In the genomic region with DNA sequence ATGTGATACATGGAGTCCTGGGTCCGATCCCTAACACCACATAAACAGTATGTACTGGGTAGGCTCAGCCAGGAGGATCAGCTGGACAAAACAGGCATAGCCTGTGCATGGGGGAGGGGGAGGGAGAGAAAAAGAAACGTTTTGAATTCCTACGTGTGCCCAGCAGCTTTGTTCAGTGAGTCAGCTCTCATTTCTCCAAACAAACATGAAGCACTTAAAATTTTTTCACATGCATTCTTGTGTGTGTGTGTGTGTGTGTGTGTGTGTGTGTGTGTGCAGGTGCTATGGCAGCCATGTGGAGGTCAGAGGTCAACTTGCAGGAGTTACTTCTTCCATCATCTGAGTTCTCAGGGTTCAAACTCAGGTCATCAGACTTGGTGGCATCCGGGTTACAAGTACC, we compare ENCODE assay signal across 20 mouse cellular contexts. TPM values are rescaled to one million over a fixed set of nuclear protein-coding genes. Genes with fewer than 3 reads are reported as not detected.
DNase-seq lines count a peak whose midpoint lies in the region; ATAC-seq and TF ChIP-seq lines count a peak whose summit lies in the region.
"Had no signal": no experiment of that assay in that cellular context is flagged by ENCODE, and none has a peak within 500 bp of the region (broad histone marks: within the 10 kb centered on the region; RNA-seq: fewer than 3 reads in every experiment).

No protein-coding gene starts in this region.

- no peak for ATAC-seq in neural tube, embryonic 15.5 days (ENCODE audit: low FRiP score)
- no peak for ATAC-seq in intestine, embryonic 16.5 days
- ATAC-seq: hindbrain, embryonic 16.5 days had no signal

- TF ChIP-seq POLR2A in liver, adult 2 months (IDR thresholded peaks at IDR 0.05; ENCODE audit: extremely low read depth, insufficient read depth, low read length), result no peak

- H3K27me3 ChIP-seq in liver, adult 2 months (ENCODE audit: control insufficient read depth, insufficient read depth, low read length), result no peaks in the 10 kb centered on the region
- H3K27me3 ChIP-seq in neural tube, embryonic 15.5 days (replicated peaks), result no peaks in the 10 kb centered on the region
- no peaks in the 10 kb centered on the region for H3K27me3 ChIP-seq in intestine, embryonic 16.5 days (replicated peaks; ENCODE audit: control insufficient read depth, insufficient read depth, low read length)
- H3K27me3 ChIP-seq: embryonic facial prominence, embryonic 15.5 days; limb, embryonic 13.5 days had no signal

- H3K9me3 ChIP-seq in neural tube, embryonic 15.5 days (replicated peaks), result no peaks in the 10 kb centered on the region
- no peaks in the 10 kb centered on the region for H3K9me3 ChIP-seq in intestine, embryonic 16.5 days (ENCODE audit: control insufficient read depth, low read length)
- H3K9me3 ChIP-seq: embryonic facial prominence, embryonic 15.5 days; limb, embryonic 13.5 days had no signal

- WGBS in liver, adult 2 months, result 34% methylated on average over 4 of the region's 4 CpGs
- 63% methylated on average over 4 of the region's 4 CpGs for WGBS in neural tube, embryonic 15.5 days
- WGBS in intestine, embryonic 16.5 days, result 28% methylated on average over 4 of the region's 4 CpGs

- no peaks in the 10 kb centered on the region for H3K36me3 ChIP-seq in liver, adult 2 months (ENCODE audit: control insufficient read depth, insufficient read depth, low read length)
- no peaks in the 10 kb centered on the region for H3K36me3 ChIP-seq in neural tube, embryonic 15.5 days
- H3K36me3 ChIP-seq in intestine, embryonic 16.5 days (ENCODE audit: control insufficient read depth, insufficient read depth, low read length), result no peaks in the 10 kb centered on the region
- H3K36me3 ChIP-seq: embryonic facial prominence, embryonic 15.5 days had no signal

- no peak overlapping the region for H3K9ac ChIP-seq in liver, adult 2 months (ENCODE audit: low read depth, low read length)
- no peak overlapping the region for H3K9ac ChIP-seq in neural tube, embryonic 15.5 days (replicated peaks)
- no peak overlapping the region for H3K9ac ChIP-seq in intestine, embryonic 16.5 days (ENCODE audit: low read depth, low read length)
- H3K9ac ChIP-seq: embryonic facial prominence, embryonic 15.5 days; limb, embryonic 13.5 days had no signal

- H3K27ac ChIP-seq in liver, adult 2 months (replicated peaks; ENCODE audit: insufficient read depth, low read depth, low read length), result no peak overlapping the region
- no peak overlapping the region for H3K27ac ChIP-seq in neural tube, embryonic 15.5 days (replicated peaks)
- H3K27ac ChIP-seq in intestine, embryonic 16.5 days (ENCODE audit: low read length), result no peak overlapping the region
- H3K27ac ChIP-seq: embryonic facial prominence, embryonic 15.5 days; limb, embryonic 13.5 days had no signal

- H3K4me2 ChIP-seq in neural tube, embryonic 15.5 days, result no peak overlapping the region
- no peak overlapping the region for H3K4me2 ChIP-seq in intestine, embryonic 16.5 days (ENCODE audit: low read depth, low read length)
- H3K4me2 ChIP-seq: embryonic facial prominence, embryonic 15.5 days; heart, embryonic 11.5 days; limb, embryonic 13.5 days had no signal

- no peak for TF ChIP-seq CTCF in liver, adult 2 months (IDR thresholded peaks at IDR 0.05; ENCODE audit: low read depth, low read length)

- H3K79me2 ChIP-seq in liver, adult 2 months (ENCODE audit: control insufficient read depth, insufficient read depth, low read length), result no peaks in the 10 kb centered on the region

- no peak overlapping the region for H3K4me3 ChIP-seq in liver, adult 2 months (ENCODE audit: insufficient read depth, low read depth, low read length)
- no peak overlapping the region for H3K4me3 ChIP-seq in neural tube, embryonic 15.5 days (replicated peaks)
- H3K4me3 ChIP-seq in intestine, embryonic 16.5 days (ENCODE audit: low read length), result no peak overlapping the region
- H3K4me3 ChIP-seq: embryonic facial prominence, embryonic 15.5 days; limb, embryonic 13.5 days had no signal

- peak; percentile 83 for DNase-seq in liver, adult 2 months (ENCODE audit: extremely low read depth, low read depth, low spot score)
- no peak for DNase-seq in liver
- peak; percentile 30 for DNase-seq in forelimb bud, embryonic 11.5 days (ENCODE audit: low read depth, low spot score)
- DNase-seq in lung, postnatal 25 days (ENCODE audit: low spot score), result peak; percentile 63
- DNase-seq in layer of hippocampus, postnatal 25 days (ENCODE audit: extremely low spot score in 1 of 2, low spot score in 1 of 2), result no peak
- DNase-seq: adrenal gland, adult 2 months; cerebellum, adult 11 months; cerebellum, postnatal 25 days; gastrocnemius, postnatal 36 days; heart, postnatal 36 days; kidney, adult 18-20 months; kidney, postnatal 36 days; layer of hippocampus, adult 9-11 months; thymus, postnatal 25 days had no signal

- H3K4me1 ChIP-seq in liver, adult 2 months (ENCODE audit: control insufficient read depth, insufficient read depth, low read length), result peaks cover 6% of the 10 kb centered on the region
- 0 out of 2 replicates have a peak, but pooled peaks cover 4% of the 10 kb centered on the region for H3K4me1 ChIP-seq in neural tube, embryonic 15.5 days
- 0 out of 2 replicates have a peak, but pooled peaks cover 3% of the 10 kb centered on the region for H3K4me1 ChIP-seq in intestine, embryonic 16.5 days (ENCODE audit: control insufficient read depth, insufficient read depth, low read length)

RNA-seq across cellular contexts. Expression of a gene that starts 36.3 kb away (rescaled TPM):
- total RNA-seq in liver, adult 2 months (2014; rRNA removed), result 12.4 and 12.7 TPM in 2 replicates
- polyA plus RNA-seq in liver, adult 2 months (2012; rRNA removed), result 3.2 and 3.3 TPM in 2 replicates
- 100 to 1,000 TPM in 1 of 2 experiments, 10 to 100 TPM in 1; 97.6 to 105 TPM for total RNA-seq in layer of hippocampus, postnatal 25 days (2021)
- 39.8 and 45.4 TPM in 2 replicates for polyA plus RNA-seq in neural tube, embryonic 15.5 days (2015; fragmentation: Nextera tagmentation; extraction: Ambion mirVana)
- 12.2 and 12.5 TPM in 2 replicates for polyA plus RNA-seq in intestine, embryonic 16.5 days (2015; fragmentation: Nextera tagmentation; extraction: Ambion mirVana)

Comparison
In these comparisons a context has a peak if more than half of its experiments do, and no peak if none do; other contexts are left out.
1. DNase-seq: peak in liver, adult 2 months (single experiment), forelimb bud, embryonic 11.5 days (single experiment) and lung, postnatal 25 days (single experiment); none in liver (single experiment) and layer of hippocampus, postnatal 25 days (0 of 2).